Mouse (Mus musculus) midbrain, embryonic 13.5 days (tissue): Measurements from ENCODE around the gene Cmklr1. TPM values are rescaled to one million over a fixed set of nuclear protein-coding genes. Genes with fewer than 3 reads are reported as not detected.
A peak's percentile ranks its signal among the peaks of the same experiment; 100 is the strongest.

Experiments used
- ATAC-seq: fragments of 200-750 bp; cut with Nextera tagmentation; 2 replicates; pipeline ENCODE4 v1.8.0; 2017; ENCODE audit warnings: mild to moderate bottlenecking, moderate TSS enrichment, moderate library complexity
- H3K27ac ChIP-seq: fragments of 300-500 bp; sonication (generic); 2 replicates; pipeline ENCODE4 v1.5.1; 2015; ENCODE audit warnings: inconsistent platforms, mild to moderate bottlenecking, moderate library complexity
- H3K27me3 ChIP-seq: fragments of 300-500 bp; sonication (generic); 2 replicates; pipeline ENCODE4 v1.6.1; 2015; ENCODE audit warnings: mild to moderate bottlenecking, inconsistent platforms
- H3K36me3 ChIP-seq: fragments of 300-500 bp; sonication (generic); 2 replicates; pipeline ENCODE4 v1.6.1; 2015; ENCODE audit warnings: mild to moderate bottlenecking, inconsistent platforms
- H3K4me1 ChIP-seq: fragments of 300-500 bp; sonication (generic); replicated peaks from 2 replicates; pipeline ENCODE4 v1.6.1; 2015; ENCODE audit warnings: inconsistent platforms
- H3K4me2 ChIP-seq: fragments of 300-500 bp; sonication (generic); replicated peaks from 2 replicates; pipeline ENCODE4 v1.6.1; 2015; ENCODE audit warnings: moderate library complexity, mild to moderate bottlenecking, inconsistent platforms
- H3K4me3 ChIP-seq: fragments of 300-500 bp; sonication (generic); replicated peaks from 2 replicates; pipeline ENCODE4 v1.5.1; 2015; ENCODE audit warnings: mild to moderate bottlenecking, inconsistent platforms
- H3K9ac ChIP-seq: fragments of 300-500 bp; sonication (generic); replicated peaks from 2 replicates; pipeline ENCODE4 v1.6.1; 2015; ENCODE audit warnings: mild to moderate bottlenecking, inconsistent platforms
- H3K9me3 ChIP-seq: fragments of 300-500 bp; sonication (generic); 2 replicates; pipeline ENCODE4 v1.6.1; 2016; ENCODE audit warnings: mild to moderate bottlenecking, inconsistent platforms
- WGBS: fragments of 180-500 bp; shearing (Covaris S2); methylation state at CpG from one replicate; pipeline ENCODE4 v1.1.7; 2015; 5-methylcytosine and 5-hydroxymethylcytosine counted together
- polyA plus RNA-seq: library from polyadenylated mRNA; unstranded; fragments of >200 nt; fragmentation: Nextera tagmentation; extraction: Ambion mirVana; gene quantifications from 2 replicates; pipeline ENCODE4 v1.2.1, GENCODE M21; 2015

Cmklr1 gene
- 1.4 and 2.5 TPM in 2 replicates for polyA plus RNA-seq

- Histone ChIP-seq H3K4me3 (peak within 1 kb of the TSS; percentile 2; the same call in 1 of the 2 replicates), H3K9ac (no peak within 1 kb of the TSS), H3K4me1 (peaks cover 17% of the 10 kb centered on the region), H3K27me3 (peaks cover 23% of the 10 kb centered on the region), H3K4me2 (peak within 1 kb of the TSS; percentile 17; the same call in 1 of the 2 replicates), H3K27ac (no peak within 1 kb of the TSS), H3K36me3 (no peaks in the 10 kb centered on the region), H3K9me3 (no peaks in the 10 kb centered on the region)
- ATAC-seq: no peak
- 10% methylated on average over 30 of the region's 30 CpGs for WGBS
Measured at GRCm38 (mm10) chr5:113650035-113650865, at the start of gene Cmklr1. TSS of gene Cmklr1 (minus strand) at chr5:113650426.

GRCm38 (mm10) chr5:113694415-113694814 is 44.2 kb upstream of the Cmklr1 start:
- no peak overlapping the region for H3K4me3 ChIP-seq
- no peak for ATAC-seq
- H3K36me3 ChIP-seq: no peaks in the 10 kb centered on the region
- peaks cover 24% of the 10 kb centered on the region for H3K4me1 ChIP-seq
- H3K4me2 ChIP-seq: no peak overlapping the region
- WGBS: 40% methylated on average over 5 of the region's 5 CpGs
- H3K27ac ChIP-seq: no peak overlapping the region
- no peaks in the 10 kb centered on the region for H3K9me3 ChIP-seq
- no peak overlapping the region for H3K9ac ChIP-seq
- no peaks in the 10 kb centered on the region for H3K27me3 ChIP-seq

GRCm38 (mm10) chr5:113694000-113694399 is 43.8 kb upstream of the Cmklr1 start:
- Histone ChIP-seq H3K27ac (no peak overlapping the region), H3K27me3 (no peaks in the 10 kb centered on the region), H3K36me3 (no peaks in the 10 kb centered on the region), H3K4me2 (no peak overlapping the region), H3K4me3 (no peak overlapping the region), H3K9ac (no peak overlapping the region), H3K9me3 (no peaks in the 10 kb centered on the region), H3K4me1 (peaks cover 24% of the 10 kb centered on the region)
- ATAC-seq: no peak
- 69% methylated on average over 4 of the region's 4 CpGs for WGBS

GRCm38 (mm10) chr5:113693196-113693755 is 43.0 kb upstream of the Cmklr1 start:
- 86% methylated on average over 8 of the region's 8 CpGs for WGBS
- H3K27ac ChIP-seq: no peak overlapping the region

GRCm38 (mm10) chr5:113690866-113691265 is 40.6 kb upstream of the Cmklr1 start:
- peaks cover 28% of the 10 kb centered on the region for H3K4me1 ChIP-seq
- H3K27me3 ChIP-seq: peaks cover 3% of the 10 kb centered on the region; the same call in 1 of the 2 replicates
- no peak overlapping the region for H3K4me2 ChIP-seq
- no peak overlapping the region for H3K4me3 ChIP-seq
- H3K9me3 ChIP-seq: no peaks in the 10 kb centered on the region; the same call in 1 of the 2 replicates
- H3K27ac ChIP-seq: peak overlapping the region; percentile 73
- ATAC-seq: peak; percentile 66
- no peak overlapping the region for H3K9ac ChIP-seq
- no peaks in the 10 kb centered on the region for H3K36me3 ChIP-seq
- WGBS: 84% methylated on average over 2 of the region's 2 CpGs

More at GRCm38 (mm10) chr5:113693196-113693755, 43.0 kb upstream of the Cmklr1 start:
- no peaks in the 10 kb centered on the region for H3K9me3 ChIP-seq
- H3K9ac ChIP-seq: no peak overlapping the region
- no peak for ATAC-seq
- H3K4me3 ChIP-seq: no peak overlapping the region
- H3K4me1 ChIP-seq: peaks cover 27% of the 10 kb centered on the region
- H3K27me3 ChIP-seq: peaks cover 1% of the 10 kb centered on the region; the same call in 1 of the 2 replicates
- no peak overlapping the region for H3K4me2 ChIP-seq
- no peaks in the 10 kb centered on the region for H3K36me3 ChIP-seq

- peak overlapping the region; percentile 26 for H3K4me2 ChIP-seq
- peak; percentile 81 for ATAC-seq
- peaks cover 3% of the 10 kb centered on the region; the same call in 1 of the 2 replicates for H3K27me3 ChIP-seq
- H3K4me1 ChIP-seq: peaks cover 27% of the 10 kb centered on the region
- H3K27ac ChIP-seq: peak overlapping the region; percentile 73
- no peak overlapping the region for H3K4me3 ChIP-seq
- no peaks in the 10 kb centered on the region for H3K36me3 ChIP-seq
- H3K9ac ChIP-seq: no peak overlapping the region
- WGBS: 44% methylated on average over 15 of the region's 15 CpGs
- no peaks in the 10 kb centered on the region; the same call in 1 of the 2 replicates for H3K9me3 ChIP-seq
Measured at GRCm38 (mm10) chr5:113690069-113690548, 39.9 kb upstream of the Cmklr1 start.

- Histone ChIP-seq H3K9me3 (no peaks in the 10 kb centered on the region; the same call in 1 of the 2 replicates), H3K4me2 (no peak overlapping the region), H3K4me3 (no peak overlapping the region), H3K27ac (no peak overlapping the region), H3K4me1 (peaks cover 23% of the 10 kb centered on the region), H3K27me3 (peaks cover 3% of the 10 kb centered on the region; the same call in 1 of the 2 replicates), H3K9ac (no peak overlapping the region), H3K36me3 (no peaks in the 10 kb centered on the region)
- 83% methylated on average over 5 of the region's 5 CpGs for WGBS
- no peak for ATAC-seq
Measured at GRCm38 (mm10) chr5:113687514-113687913, 37.3 kb upstream of the Cmklr1 start.

GRCm38 (mm10) chr5:113685471-113685870 is 35.2 kb upstream of the Cmklr1 start:
- 78% methylated on average over 5 of the region's 5 CpGs for WGBS
- ATAC-seq: no peak
- H3K9ac ChIP-seq: no peak overlapping the region
- H3K36me3 ChIP-seq: no peaks in the 10 kb centered on the region
- no peak overlapping the region for H3K4me2 ChIP-seq
- peaks cover 3% of the 10 kb centered on the region; the same call in 1 of the 2 replicates for H3K27me3 ChIP-seq
- H3K4me1 ChIP-seq: peaks cover 21% of the 10 kb centered on the region
- no peak overlapping the region for H3K4me3 ChIP-seq
- no peak overlapping the region for H3K27ac ChIP-seq
- H3K9me3 ChIP-seq: no peaks in the 10 kb centered on the region; the same call in 1 of the 2 replicates

GRCm38 (mm10) chr5:113683246-113683645 is 33.0 kb upstream of the Cmklr1 start:
- no peak overlapping the region for H3K4me3 ChIP-seq
- no peaks in the 10 kb centered on the region for H3K36me3 ChIP-seq
- ATAC-seq: 0 out of 2 replicates have a peak, but pooled peaks have one; percentile 11
- no peak overlapping the region for H3K4me2 ChIP-seq
- H3K4me1 ChIP-seq: peaks cover 11% of the 10 kb centered on the region; the same call in 1 of the 2 replicates
- H3K27ac ChIP-seq: no peak overlapping the region
- H3K27me3 ChIP-seq: peaks cover under 1% of the 10 kb centered on the region; the same call in 1 of the 2 replicates
- H3K9ac ChIP-seq: no peak overlapping the region
- 62% methylated on average over 5 of the region's 5 CpGs for WGBS
- no peaks in the 10 kb centered on the region; the same call in 1 of the 2 replicates for H3K9me3 ChIP-seq

GRCm38 (mm10) chr5:113682472-113682871 is 32.2 kb upstream of the Cmklr1 start:
- 85% methylated on average over 3 of the region's 3 CpGs for WGBS
- Histone ChIP-seq H3K4me2 (no peak overlapping the region), H3K9ac (no peak overlapping the region), H3K36me3 (no peaks in the 10 kb centered on the region), H3K9me3 (no peaks in the 10 kb centered on the region; the same call in 1 of the 2 replicates), H3K4me1 (peaks cover 10% of the 10 kb centered on the region; the same call in 1 of the 2 replicates), H3K27me3 (no peaks in the 10 kb centered on the region), H3K4me3 (no peak overlapping the region), H3K27ac (no peak overlapping the region)
- no peak for ATAC-seq

GRCm38 (mm10) chr5:113681219-113681618 is 31.0 kb upstream of the Cmklr1 start:
- Histone ChIP-seq H3K4me2 (no peak overlapping the region), H3K9ac (no peak overlapping the region), H3K9me3 (no peaks in the 10 kb centered on the region), H3K27me3 (no peaks in the 10 kb centered on the region), H3K4me1 (peaks cover 10% of the 10 kb centered on the region; the same call in 1 of the 2 replicates), H3K27ac (no peak overlapping the region), H3K36me3 (no peaks in the 10 kb centered on the region), H3K4me3 (no peak overlapping the region)
- ATAC-seq: no peak
- 73% methylated on average over 14 of the region's 14 CpGs for WGBS

GRCm38 (mm10) chr5:113679509-113679908 is 29.3 kb upstream of the Cmklr1 start:
- H3K9ac ChIP-seq: no peak overlapping the region
- no peaks in the 10 kb centered on the region for H3K27me3 ChIP-seq
- ATAC-seq: no peak
- H3K4me1 ChIP-seq: peaks cover 10% of the 10 kb centered on the region; the same call in 1 of the 2 replicates
- no peak overlapping the region for H3K4me2 ChIP-seq
- H3K36me3 ChIP-seq: no peaks in the 10 kb centered on the region
- no peak overlapping the region for H3K27ac ChIP-seq
- no peaks in the 10 kb centered on the region for H3K9me3 ChIP-seq
- H3K4me3 ChIP-seq: no peak overlapping the region
- WGBS: 89% methylated on average over 4 of the region's 4 CpGs
